Mouse (Mus musculus) urinary bladder, postnatal 25 days (tissue): ENCODE results near the gene Ttc28.

ENCODE experiments used
- DNase-seq: peaks from one replicate; pipeline ENCODE4 v3.0.0; 2022; ENCODE audit warnings: low spot score

The Ttc28 gene

GRCm38 (mm10) chr5:111287571-111287970 is 408.0 kb downstream of the Ttc28 start:
- no peak for DNase-seq

GRCm38 (mm10) chr5:111288486-111288885 is 408.9 kb downstream of the Ttc28 start:
- no peak for DNase-seq

GRCm38 (mm10) chr5:111290071-111290470 is 410.5 kb downstream of the Ttc28 start:
- DNase-seq, result no peak

- no peak for DNase-seq
These were observed 412.0 kb downstream of the Ttc28 start for GRCm38 (mm10) chr5:111291639-111292038.

- no peak for DNase-seq
These were observed 418.2 kb downstream of the Ttc28 start for GRCm38 (mm10) chr5:111297801-111298200.

- no peak for DNase-seq
These were observed 419.1 kb downstream of the Ttc28 start for GRCm38 (mm10) chr5:111298706-111299105.

GRCm38 (mm10) chr5:111300776-111301175 is 421.2 kb downstream of the Ttc28 start:
- DNase-seq, result no peak

- DNase-seq, result no peak
These were observed 422.1 kb downstream of the Ttc28 start for GRCm38 (mm10) chr5:111301736-111302135.

GRCm38 (mm10) chr5:111304730-111305129 is 425.1 kb downstream of the Ttc28 start:
- DNase-seq, result no peak

- DNase-seq, result peak; percentile 57
These were observed 430.6 kb downstream of the Ttc28 start for GRCm38 (mm10) chr5:111310185-111310584.

GRCm38 (mm10) chr5:111313833-111314232 is 434.2 kb downstream of the Ttc28 start:
- DNase-seq, result no peak

- DNase-seq, result no peak
These were observed 435.5 kb downstream of the Ttc28 start for GRCm38 (mm10) chr5:111315061-111315460.

- no peak for DNase-seq
These were observed 437.9 kb downstream of the Ttc28 start for GRCm38 (mm10) chr5:111317526-111317925.

- DNase-seq, result no peak
These were observed 439.3 kb downstream of the Ttc28 start for GRCm38 (mm10) chr5:111318946-111319345.

- DNase-seq, result no peak
These were observed 446.2 kb downstream of the Ttc28 start for GRCm38 (mm10) chr5:111325813-111326212.

GRCm38 (mm10) chr5:111327420-111327819 is 447.8 kb downstream of the Ttc28 start:
- no peak for DNase-seq

- no peak for DNase-seq
These were observed 450.3 kb downstream of the Ttc28 start for GRCm38 (mm10) chr5:111329782-111330416.

GRCm38 (mm10) chr5:111330417-111331098 is 451.0 kb downstream of the Ttc28 start, which contains the start of gene Pitpnb:
Pitpnb (plus strand) TSS chr5:111330763.
- DNase-seq, result peak; percentile 100

GRCm38 (mm10) chr5:111331099-111331435 is 451.5 kb downstream of the Ttc28 start:
- no peak for DNase-seq

GRCm38 (mm10) chr5:111335939-111336691 is 456.5 kb downstream of the Ttc28 start:
- DNase-seq, result no peak
